Mouse (Mus musculus): ENCODE measurements at regions not wholly inside any gene's neighbourhood (a gene's known extent, or its start where the extent isn't known, plus 50 kb on each side); places are given as distances from the start of the nearest gene placed in this dataset.

DNA sequence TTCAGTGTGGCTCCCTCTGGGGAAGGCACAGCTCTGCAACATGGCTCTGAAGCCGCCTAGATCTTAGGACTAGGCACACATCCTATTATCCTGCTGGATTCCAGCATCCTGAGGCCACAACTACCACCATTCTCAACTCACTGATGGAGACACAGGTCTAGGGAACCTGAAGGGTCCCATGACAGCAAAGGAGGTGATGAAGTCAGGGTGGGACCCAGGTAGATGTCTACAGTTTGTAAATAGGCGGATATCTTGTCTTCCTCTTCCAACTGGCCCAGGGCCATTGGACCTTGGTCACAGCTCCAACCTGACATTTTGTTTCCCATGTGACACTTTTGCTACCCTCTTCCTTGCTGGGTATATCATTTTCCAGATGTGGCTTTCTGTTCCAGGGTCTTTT is 106.4 kb downstream of the Vapb start:
- DNase-seq, result peak; percentile 63

GRCm38 (mm10) chr2:173844524-173844923 is 107.2 kb downstream of the Vapb start:
- DNase-seq, result no peak

GRCm38 (mm10) chr2:173845155-173846029 is 108.1 kb downstream of the Vapb start:
- DNase-seq, result peak; percentile 82

DNA sequence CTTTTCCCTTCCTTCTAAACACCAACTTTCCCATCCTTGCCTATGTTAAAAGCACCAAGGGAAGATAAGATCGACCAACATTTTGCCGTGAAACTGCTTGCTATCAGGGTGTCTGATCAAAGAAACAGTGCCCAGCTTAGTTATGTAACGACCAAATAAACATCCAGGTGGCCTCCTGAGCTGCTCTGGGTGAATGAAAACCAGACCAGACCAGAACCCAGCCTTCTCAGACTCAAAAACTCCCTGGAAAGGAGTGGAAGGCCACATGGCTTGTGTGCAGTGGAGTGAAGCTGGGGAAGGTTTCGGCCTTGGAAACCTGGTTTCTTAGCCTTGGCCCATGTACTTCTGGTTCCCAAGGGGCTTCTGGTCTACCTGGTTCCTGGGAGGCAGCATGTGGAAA is 113.7 kb downstream of the Vapb start:
- peak; percentile 42 for DNase-seq

GRCm38 (mm10) chr2:173854172-173854723 is 116.9 kb downstream of the Vapb start:
- peak; percentile 72 for DNase-seq

GRCm38 (mm10) chr2:173854846-173855245 is 117.5 kb downstream of the Vapb start:
- peak; percentile 27 for DNase-seq

- peak; percentile 63 for DNase-seq
These were observed 118.0 kb downstream of the Vapb start for GRCm38 (mm10) chr2:173855296-173855695.

DNA sequence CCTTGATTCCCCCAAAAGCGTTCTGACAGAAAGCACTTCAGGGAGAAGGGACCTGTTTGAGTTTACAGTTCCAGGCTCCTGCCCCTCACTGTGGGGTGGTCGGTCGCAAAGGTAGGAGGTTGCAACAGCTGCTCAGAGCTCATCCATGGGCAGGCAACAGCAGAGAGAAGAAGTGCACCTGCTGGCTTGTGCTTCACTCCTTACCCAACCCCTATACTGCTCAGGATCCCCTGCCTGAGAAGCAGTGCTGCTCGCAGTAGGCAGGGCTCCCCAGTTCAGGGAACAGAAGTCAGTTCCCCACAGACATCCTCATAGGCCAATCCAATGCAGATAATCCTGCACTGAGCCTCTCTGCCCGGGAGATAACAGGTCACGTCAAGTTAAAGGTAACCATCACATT is 119.7 kb downstream of the Vapb start:
- DNase-seq, result peak; percentile 61

DNA sequence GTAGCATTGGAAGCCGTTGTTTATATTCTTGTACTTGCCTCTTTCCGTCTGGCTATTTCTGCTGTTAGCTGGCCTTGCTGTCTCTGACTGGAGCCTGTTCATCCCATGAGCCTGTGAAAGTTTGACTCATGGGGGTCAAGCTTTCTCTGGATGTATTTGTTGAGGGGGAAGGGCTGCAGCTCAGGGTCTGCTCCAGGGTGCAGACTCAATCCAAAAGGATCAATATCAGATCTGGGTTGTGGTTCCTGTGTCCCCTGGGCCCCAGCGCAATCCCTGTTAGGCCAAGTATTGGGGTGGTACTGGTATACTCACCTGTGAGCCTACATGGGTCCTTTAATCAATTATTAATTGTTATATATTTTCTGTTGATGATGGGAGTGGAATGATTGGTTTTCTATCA is 135.7 kb downstream of the Vapb start:
- DNase-seq, result peak; percentile 70
